Mouse (Mus musculus) CH12.LX (cell line): ENCODE measurements around the gene Gbe1. TPM values are rescaled to one million over a fixed set of nuclear protein-coding genes. Genes with fewer than 3 reads are reported as not detected.

Experiments
- DNase-seq: peaks from one replicate; pipeline ENCODE4 v3.0.0-alpha.2; 2013; ENCODE audit errors: extremely low read depth
- H3K27ac ChIP-seq: 2 replicates; pipeline ENCODE4 v1.5.1; 2012; ENCODE audit warnings: low read depth, mild to moderate bottlenecking, control low read depth, moderate library complexity; ENCODE audit not compliant: insufficient read depth
- H3K27me3 ChIP-seq: replicated peaks from 2 replicates; pipeline ENCODE3; 2012; ENCODE audit warnings: inconsistent platforms
- H3K36me3 ChIP-seq, 2 experiments: replicated peaks in 1 of 2; 2 replicates each; pipeline versions ENCODE3 to v1.6.1; 2012; ENCODE audit warnings: inconsistent platforms in 1 of 2, low read length in 1 of 2, mild to moderate bottlenecking in 1 of 2, mixed read lengths in 1 of 2, moderate library complexity in 1 of 2; ENCODE audit not compliant: control insufficient read depth in 1 of 2, insufficient read depth in 1 of 2
- H3K4me1 ChIP-seq, 2 experiments: 2 replicates each; pipeline ENCODE4 v1.6.1; 2012; ENCODE audit warnings: inconsistent platforms in 1 of 2, moderate library complexity in 1 of 2; ENCODE audit not compliant: insufficient read depth in 2 of 2, control insufficient read depth in 1 of 2
- H3K4me2 ChIP-seq: 2 replicates; pipeline ENCODE4 v1.6.1; 2012; ENCODE audit warnings: low read depth, mild to moderate bottlenecking, control low read depth; ENCODE audit not compliant: poor library complexity, insufficient read depth, severe bottlenecking
- H3K4me3 ChIP-seq, 3 experiments: fragments of 150-350 bp in 1 of 3; sonication (generic) in 1 of 3; replicated peaks in 1 of 3; 2 replicates each; pipeline versions ENCODE3 to v1.5.1; 2011 to 2012; ENCODE audit warnings: low read depth in 2 of 3, low read length in 2 of 3, mild to moderate bottlenecking in 2 of 3, moderate library complexity in 2 of 3, control low read depth in 1 of 3, improper control_type of control experiment in 1 of 3, inconsistent platforms in 1 of 3, mixed read lengths in 1 of 3; ENCODE audit not compliant: poor library complexity in 1 of 3
- H3K79me2 ChIP-seq: replicated peaks from 2 replicates; pipeline ENCODE4 v1.6.1; 2012; ENCODE audit warnings: mild to moderate bottlenecking, moderate library complexity; ENCODE audit not compliant: control insufficient read depth, poor library complexity, insufficient read depth, severe bottlenecking; ENCODE audit errors: extremely low read depth
- H3K9ac ChIP-seq: 2 replicates; pipeline ENCODE4 v1.6.1; 2012; ENCODE audit warnings: low read depth, mild to moderate bottlenecking, control low read depth, moderate library complexity; ENCODE audit not compliant: insufficient read depth
- H3K9me3 ChIP-seq: replicated peaks from 2 replicates; pipeline ENCODE3; 2012; ENCODE audit warnings: low read length, inconsistent platforms, mixed read lengths
- BHLHE40 ChIP-seq: IDR thresholded peaks from 2 replicates; pipeline ENCODE4 v1.6.1; 2011; ENCODE audit warnings: mild to moderate bottlenecking, low read depth, low read length, improper control_type of control experiment
- CHD2 ChIP-seq: IDR thresholded peaks from 2 replicates; pipeline ENCODE4 v1.6.1; 2011; ENCODE audit warnings: low read length, improper control_type of control experiment
- ELF1 ChIP-seq: IDR thresholded peaks from 2 replicates; pipeline ENCODE4 v1.6.1; 2014; ENCODE audit warnings: low read depth, mild to moderate bottlenecking, inconsistent platforms, low read length, improper control_type of control experiment
- EP300 ChIP-seq: IDR thresholded peaks from 2 replicates; pipeline ENCODE4 v1.6.1; 2011; ENCODE audit warnings: low read length, improper control_type of control experiment
- GABPA ChIP-seq: IDR thresholded peaks from 2 replicates; pipeline ENCODE4 v1.6.1; 2012; ENCODE audit warnings: low read depth, low read length, improper control_type of control experiment, inconsistent platforms; ENCODE audit not compliant: insufficient replicate concordance
- JUN ChIP-seq: IDR thresholded peaks from 2 replicates; pipeline ENCODE4 v1.6.1; 2011; ENCODE audit warnings: low read depth, mild to moderate bottlenecking, low read length, improper control_type of control experiment, moderate library complexity; ENCODE audit not compliant: insufficient read depth
- JUND ChIP-seq: conservative IDR thresholded peaks from 2 replicates; pipeline ENCODE4 v1.6.1; 2011; ENCODE audit warnings: low read depth, low read length, improper control_type of control experiment
- MAFK ChIP-seq: IDR thresholded peaks from 2 replicates; pipeline ENCODE4 v1.6.1; 2011; ENCODE audit warnings: low read length, improper control_type of control experiment; ENCODE audit not compliant: insufficient replicate concordance
- MAZ ChIP-seq: IDR thresholded peaks from 2 replicates; pipeline ENCODE4 v1.6.1; 2012; ENCODE audit warnings: low read depth, mild to moderate bottlenecking, inconsistent platforms, low read length, improper control_type of control experiment, moderate library complexity
- NELFE ChIP-seq: IDR thresholded peaks from 2 replicates; pipeline ENCODE4 v1.6.1; 2011; ENCODE audit warnings: low read depth, low read length, improper control_type of control experiment
- POLR2A ChIP-seq: IDR thresholded peaks from 2 replicates; pipeline ENCODE4 v1.6.1; 2011; ENCODE audit warnings: low read depth, mild to moderate bottlenecking, improper control_type of control experiment, low read length
- POLR2AphosphoS2 ChIP-seq: IDR thresholded peaks from 2 replicates; pipeline ENCODE4 v1.6.1; 2011; ENCODE audit warnings: low read depth, low read length, improper control_type of control experiment
- RAD21 ChIP-seq: IDR thresholded peaks from 2 replicates; pipeline ENCODE4 v1.6.1; 2011; ENCODE audit warnings: low read depth, mild to moderate bottlenecking, low read length, improper control_type of control experiment, moderate library complexity
- RCOR1 ChIP-seq: conservative IDR thresholded peaks from 2 replicates; pipeline ENCODE4 v1.6.1; 2012; ENCODE audit warnings: low read depth, mild to moderate bottlenecking, inconsistent platforms, low read length, improper control_type of control experiment
- SMC3 ChIP-seq: IDR thresholded peaks from 2 replicates; pipeline ENCODE4 v1.6.1; 2011; ENCODE audit warnings: low read depth, low read length, improper control_type of control experiment
- TCF12 ChIP-seq: IDR thresholded peaks from 2 replicates; pipeline ENCODE4 v1.6.1; 2014; ENCODE audit warnings: low read depth, mild to moderate bottlenecking, inconsistent platforms, low read length, improper control_type of control experiment
- UBTF ChIP-seq: IDR thresholded peaks from 2 replicates; pipeline ENCODE4 v1.6.1; 2012; ENCODE audit warnings: low read depth, mild to moderate bottlenecking, inconsistent platforms, low read length, improper control_type of control experiment, moderate library complexity
- USF2 ChIP-seq: conservative IDR thresholded peaks from 2 replicates; pipeline ENCODE4 v1.6.1; 2011; ENCODE audit warnings: low read depth, low read length, improper control_type of control experiment
- ZC3H11A ChIP-seq: IDR thresholded peaks from 2 replicates; pipeline ENCODE4 v1.6.1; 2012; ENCODE audit warnings: low read depth, mild to moderate bottlenecking, inconsistent platforms, low read length, improper control_type of control experiment
- ZNF384 ChIP-seq: IDR thresholded peaks from 2 replicates; pipeline ENCODE4 v1.6.1; 2012; ENCODE audit warnings: low read depth, low read length, improper control_type of control experiment, inconsistent platforms
- dilution Hi-C: fragments of 300-500 bp; cut with MboI; formaldehyde crosslinking; loops from 2 replicates; pipeline ENCODE4 v1.14.3; 2020; ENCODE audit warnings: low sequenced_read_pairs; ENCODE audit not compliant: extremely low pct_unique_long_range_greater_than_20kb, extremely low pct_ligation_motif_present
- in situ Hi-C: fragments of 300-500 bp; cut with MboI; formaldehyde crosslinking; loops from 3 replicates; pipeline ENCODE4 v1.14.3; 2019; ENCODE audit warnings: low sequenced_read_pairs, low pct_ligation_motif_present, low pct_unique_long_range_greater_than_20kb, mixed read lengths
- polyA plus RNA-seq: library from polyadenylated mRNA; unstranded; fragments of >175 nt; gene quantifications from 2 replicates; pipeline ENCODE4 v1.2.1, GENCODE M21; 2012; ENCODE audit warnings: low read depth; ENCODE audit not compliant: insufficient read length
- total RNA-seq, 2 experiments: library from RNA; depleted of rRNA; stranded (reverse); fragments of 300-350 nt in 1 of 2; fragments of >200 nt in 1 of 2; gene quantifications; 2 replicates each; pipeline ENCODE4 v1.2.3; 2012 to 2014

Gene Gbe1
- total and polyA plus RNA-seq, 3 experiments, result not detected

- peaks cover 34% of the 10 kb centered on the region for H3K9me3 ChIP-seq
- in situ Hi-C loops, result no loop called here
- no peak overlapping the region for H3K4me2 ChIP-seq
- H3K79me2 ChIP-seq, result no peaks in the 10 kb centered on the region
- no peak overlapping the region for H3K9ac ChIP-seq
- DNase-seq, result no peak
- TF ChIP-seq JUN (no peak), MAZ (no peak), EP300 (no peak), ELF1 (no peak), USF2 (no peak), NELFE (no peak), ZC3H11A (no peak), JUND (no peak), ZNF384 (no peak), UBTF (no peak)
- TF ChIP-seq, all 38 proteins: peak for 0
- no peaks in the 10 kb centered on the region for H3K27me3 ChIP-seq
- H3K4me1 ChIP-seq, result no peaks in the 10 kb centered on the region
- dilution Hi-C loops, result no loop called here
- H3K36me3 ChIP-seq, result no peaks in the 10 kb centered on the region
- no peak overlapping the region for H3K27ac ChIP-seq
- H3K4me3 ChIP-seq, result no peak overlapping the region
Observed at GRCm38 (mm10) chr16:70476161-70476560, 162.4 kb downstream of the Gbe1 start.

GRCm38 (mm10) chr16:70480494-70480893, 166.7 kb downstream of the Gbe1 start:
- H3K9ac ChIP-seq, result no peak overlapping the region
- in situ Hi-C loops (no loop called here), dilution Hi-C loops (no loop called here)
- no peaks in the 10 kb centered on the region for H3K79me2 ChIP-seq
- no peaks in the 10 kb centered on the region for H3K27me3 ChIP-seq
- H3K4me1 ChIP-seq, result no peaks in the 10 kb centered on the region
- H3K4me2 ChIP-seq, result no peak overlapping the region
- DNase-seq, result no peak
- no peak overlapping the region for H3K4me3 ChIP-seq
- no peak overlapping the region for H3K27ac ChIP-seq
- H3K36me3 ChIP-seq, result no peaks in the 10 kb centered on the region
- no peak for TF ChIP-seq TCF12
- no peak for TF ChIP-seq RCOR1
- TF ChIP-seq BHLHE40, result no peak
- no peak for TF ChIP-seq RAD21
- no peak for TF ChIP-seq SMC3
- TF ChIP-seq UBTF, result no peak
- TF ChIP-seq MAFK, result no peak
- no peak for TF ChIP-seq GABPA
- no peak for TF ChIP-seq POLR2AphosphoS2
- TF ChIP-seq JUND, result no peak
- no peak for TF ChIP-seq CHD2
- TF ChIP-seq POLR2A, result no peak
- H3K9me3 ChIP-seq, result peaks cover 26% of the 10 kb centered on the region
